Mouse (Mus musculus): ENCODE data around the gene Uhrf2.

DNA sequence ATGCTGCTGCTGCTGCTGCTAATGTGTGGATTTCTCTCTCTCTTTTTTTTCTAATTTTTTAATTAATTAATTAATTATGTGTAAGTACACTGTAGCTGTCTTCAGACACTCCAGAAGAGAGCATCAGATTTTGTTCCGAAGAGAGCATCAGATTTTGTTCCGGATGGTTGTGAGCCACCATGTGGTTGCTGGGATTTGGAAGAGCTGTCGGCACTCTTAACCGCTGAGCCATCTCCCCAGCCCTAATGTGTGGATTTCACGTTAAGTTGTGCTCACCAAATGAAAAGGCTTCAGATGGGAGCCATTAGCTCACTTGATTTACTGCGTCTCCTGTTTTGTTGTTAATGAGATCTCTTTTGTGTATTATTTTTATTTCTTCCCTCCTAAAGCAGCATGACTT is 59.9 kb downstream of the Uhrf2 start:
- TF ChIP-seq TCF12 (IDR thresholded peaks at IDR 0.05; ENCODE audit: insufficient read depth, poor library complexity, severe bottlenecking) (no peak), POLR2A (IDR thresholded peaks at IDR 0.05; ENCODE audit: insufficient read length, low read depth) (no peak), SRF (IDR thresholded peaks at IDR 0.05; ENCODE audit: control insufficient read depth, insufficient read length, low read depth) (no peak), E2F4 (IDR thresholded peaks at IDR 0.05; ENCODE audit: insufficient read depth) (no peak), MYOG (IDR thresholded peaks at IDR 0.05; ENCODE audit: control insufficient read depth in 1 of 3, insufficient read depth in 1 of 3, insufficient read length in 2 of 3, low read depth in 2 of 3) (no peak), REST (IDR thresholded peaks at IDR 0.05; ENCODE audit: insufficient read depth, insufficient read length) (no peak), MYOD1 (IDR thresholded peaks at IDR 0.05; ENCODE audit: control insufficient read depth in 1 of 3, insufficient read length in 2 of 3, low read depth in 2 of 3) (no peak), MAX (IDR thresholded peaks at IDR 0.05; ENCODE audit: low read depth) (no peak), POLR2AphosphoS2 (IDR thresholded peaks at IDR 0.05; ENCODE audit: insufficient read length, low read depth) (no peak)

All from myocyte (in vitro differentiated cells).